Mouse (Mus musculus) CH12F3 (cell line): ENCODE measurements at regions not wholly inside any gene's neighbourhood (a gene's known extent, or its start where the extent isn't known, plus 50 kb on each side); places are given as distances from the start of the nearest gene placed in this dataset.

Experiments
- in situ Hi-C: fragments of 300-500 bp; cut with MboI; formaldehyde crosslinking; loops from 2 replicates; pipeline ENCODE4 v1.14.3; 2020; ENCODE audit warnings: low sequenced_read_pairs

- in situ Hi-C loops = no loop called here
Observed at GRCm38 (mm10) chr11:113016801-113017715, 235.0 kb downstream of the Sox9 start.

DNA sequence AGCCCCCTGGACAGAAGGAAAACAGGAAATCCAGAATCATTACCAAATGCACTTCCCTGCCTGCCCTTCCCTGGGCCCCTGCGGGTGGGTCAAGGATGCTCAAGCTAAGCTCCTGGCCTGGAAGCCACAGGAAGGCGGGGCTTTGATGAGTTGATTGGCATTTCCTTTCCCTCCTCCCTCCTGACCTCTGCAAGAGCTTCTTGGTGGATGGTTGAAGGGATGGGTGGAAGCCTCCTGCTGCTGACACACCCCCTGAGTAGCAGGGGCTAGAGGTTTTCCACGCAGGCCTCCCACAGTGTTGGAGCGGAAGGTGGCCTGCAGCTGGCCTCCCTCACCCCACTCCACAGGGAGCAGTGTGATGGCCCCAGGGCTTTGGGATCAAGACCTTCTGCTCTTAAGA lies 239.5 kb downstream of the Sox9 start:
- in situ Hi-C loops = no loop called here

DNA sequence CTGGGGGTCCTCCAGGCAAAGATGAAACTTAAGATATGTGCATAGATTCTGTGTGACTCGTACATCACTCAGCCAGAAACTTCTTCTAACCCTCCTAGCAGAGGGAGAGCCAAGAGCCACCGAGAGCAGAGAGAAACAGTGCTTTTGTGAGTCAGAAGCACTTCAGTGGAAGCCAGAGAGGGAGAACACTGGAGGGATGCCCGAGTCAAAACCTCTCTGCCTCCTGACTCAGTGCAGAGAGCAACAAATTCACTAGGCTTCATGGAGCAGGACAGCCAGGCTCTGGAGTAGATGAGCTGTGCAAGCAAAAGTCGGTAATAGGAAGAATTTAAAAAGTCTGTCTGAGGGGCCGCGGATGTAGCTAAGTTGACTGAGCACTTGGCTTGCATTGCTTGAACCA lies 245.0 kb downstream of the Sox9 start:
- in situ Hi-C loops = no loop called here

- in situ Hi-C loops = no loop called here
Observed at GRCm38 (mm10) chr11:113028235-113028919, 246.4 kb downstream of the Sox9 start.

GRCm38 (mm10) chr11:113031405-113031804 lies 249.4 kb downstream of the Sox9 start:
- in situ Hi-C loops = no loop called here

- in situ Hi-C loops = no loop called here
Observed at GRCm38 (mm10) chr11:113032487-113033228, 250.6 kb downstream of the Sox9 start.

DNA sequence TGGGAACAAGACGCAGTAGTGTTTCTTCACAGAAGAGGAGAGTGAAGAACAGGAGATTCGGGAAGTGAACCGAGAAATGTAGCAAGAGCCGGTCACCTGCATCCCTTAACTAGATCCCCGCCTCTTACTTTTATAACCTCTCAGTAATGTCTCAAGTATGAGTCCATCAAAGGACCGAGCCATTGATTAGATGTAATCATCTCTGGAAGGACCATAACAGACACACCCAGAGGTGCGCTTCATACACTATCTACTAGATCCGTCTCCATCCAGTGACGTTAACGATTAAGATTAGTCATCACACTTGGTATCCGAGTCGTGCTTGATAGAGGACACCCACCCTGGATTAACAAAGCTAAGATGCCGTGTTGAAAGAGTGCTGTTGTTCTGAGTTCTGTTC lies 252.9 kb downstream of the Sox9 start:
- in situ Hi-C loops = no loop called here

DNA sequence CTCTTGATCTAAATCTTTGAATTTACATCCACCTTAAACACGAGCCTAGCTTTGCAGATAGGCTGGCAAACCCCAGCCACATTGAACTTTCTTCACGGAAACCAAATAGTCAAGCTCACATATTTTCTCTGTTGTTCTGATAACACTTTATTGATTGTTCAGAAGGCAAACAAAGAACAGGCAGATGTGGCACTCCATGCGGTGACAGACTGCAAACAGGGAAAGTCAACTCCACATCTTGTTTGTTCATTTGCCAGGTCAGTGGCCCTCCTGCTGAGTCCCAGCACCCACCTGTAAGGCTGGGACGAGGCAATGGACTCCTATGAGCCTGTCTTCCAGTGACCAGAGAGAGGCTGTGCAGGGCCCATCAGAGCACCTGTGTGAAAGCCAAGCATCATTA lies 255.7 kb downstream of the Sox9 start:
- in situ Hi-C loops = no loop called here

- in situ Hi-C loops = no loop called here
Observed at GRCm38 (mm10) chr11:113042710-113043109, 260.7 kb downstream of the Sox9 start.

- in situ Hi-C loops = no loop called here
Observed at GRCm38 (mm10) chr11:113046200-113047051, 264.4 kb downstream of the Sox9 start.

DNA sequence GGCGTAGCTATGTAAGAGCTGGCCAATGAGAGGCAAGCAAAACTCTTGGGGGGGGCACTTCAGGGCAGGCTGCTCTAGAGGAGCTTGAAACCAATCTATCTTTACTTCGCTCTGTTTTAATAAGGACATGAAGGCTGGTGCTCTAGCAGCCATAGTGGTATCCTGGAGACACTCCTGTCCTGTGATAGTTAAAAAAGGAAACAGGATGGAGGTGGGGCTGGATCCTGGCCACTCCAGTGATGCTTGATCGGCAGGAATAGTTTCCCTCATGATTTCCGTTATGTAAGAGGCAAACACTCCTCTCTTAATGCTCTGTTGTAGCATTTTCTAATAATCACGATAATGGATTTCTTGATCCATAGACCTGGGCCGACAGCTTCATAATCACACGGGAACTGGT lies 266.1 kb downstream of the Sox9 start:
- in situ Hi-C loops = no loop called here

DNA sequence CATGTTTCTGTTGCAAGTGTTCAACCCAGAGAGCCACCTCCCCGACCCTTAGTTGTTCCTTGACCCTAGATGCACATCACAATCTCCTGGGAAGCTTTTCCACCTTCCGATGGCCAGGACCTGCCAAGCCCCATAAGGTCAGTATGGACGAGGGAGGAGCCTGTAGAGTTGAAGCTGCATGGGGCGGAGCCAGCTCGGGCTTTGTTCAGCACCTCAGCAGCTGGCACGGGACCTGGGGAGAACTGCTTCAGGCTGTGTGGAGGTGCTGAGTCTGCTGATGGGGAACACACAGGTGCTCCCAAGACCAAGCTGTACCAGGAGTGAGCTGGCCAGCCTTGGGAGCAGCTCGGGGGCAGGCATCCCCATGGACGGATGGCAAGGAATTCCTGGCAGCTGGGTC lies 267.6 kb downstream of the Sox9 start:
- in situ Hi-C loops = no loop called here

GRCm38 (mm10) chr11:113052536-113052935 lies 270.5 kb downstream of the Sox9 start:
- in situ Hi-C loops = no loop called here

DNA sequence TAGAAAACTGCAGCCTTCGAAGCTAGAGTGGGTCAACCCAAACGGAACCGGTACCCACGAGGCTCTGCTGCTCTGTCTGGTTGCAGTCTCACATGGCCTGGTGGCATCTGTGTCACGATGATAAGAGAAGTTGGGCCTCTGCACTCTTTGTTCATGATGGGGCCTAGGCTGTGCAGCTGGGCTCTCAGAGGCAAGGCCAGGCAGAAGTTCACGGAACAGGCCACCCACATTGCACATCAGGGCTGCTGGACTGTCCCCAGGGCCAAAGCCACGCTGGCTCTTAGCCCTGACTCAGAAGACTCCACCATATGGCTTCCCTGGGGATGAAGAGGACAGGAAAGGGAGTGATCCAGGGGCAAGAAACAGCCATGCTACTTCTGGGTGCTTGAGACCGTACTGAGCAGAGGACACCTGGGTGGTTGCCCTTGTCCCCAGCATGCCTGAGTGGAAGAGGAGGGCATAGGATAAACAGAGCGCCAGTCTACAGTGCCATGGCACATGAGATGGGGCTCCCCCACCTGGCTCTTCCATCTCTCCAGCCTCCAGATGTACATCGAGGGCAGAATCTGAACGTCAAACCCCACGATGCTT lies 274.1 kb downstream of the Sox9 start:
- in situ Hi-C loops = no loop called here

GRCm38 (mm10) chr11:113056824-113057223 lies 274.8 kb downstream of the Sox9 start:
- in situ Hi-C loops = no loop called here

- in situ Hi-C loops = no loop called here
Observed at GRCm38 (mm10) chr11:113070365-113070764, 288.3 kb downstream of the Sox9 start.

GRCm38 (mm10) chr11:113071942-113072341 lies 289.9 kb downstream of the Sox9 start:
- in situ Hi-C loops = no loop called here

DNA sequence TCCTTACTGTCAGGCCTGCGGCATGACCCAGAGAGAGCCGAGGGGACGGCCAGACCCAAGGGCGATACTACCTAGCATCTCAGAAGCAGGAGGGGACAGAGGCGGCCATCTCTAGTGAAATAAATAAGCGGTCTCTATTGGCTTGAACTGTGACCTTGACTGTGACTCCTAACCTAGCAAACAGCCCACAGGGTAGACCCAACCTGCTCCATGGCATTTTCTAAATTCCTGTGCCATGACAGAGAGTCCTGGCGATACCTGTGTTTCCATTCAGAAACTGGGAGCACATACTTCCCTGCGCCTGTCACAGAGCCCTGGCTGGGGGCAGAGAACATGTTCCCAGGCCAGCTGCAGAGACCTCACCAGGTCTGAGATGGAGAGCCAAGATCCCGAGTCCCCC lies 292.3 kb downstream of the Sox9 start:
- in situ Hi-C loops = no loop called here

- in situ Hi-C loops = no loop called here
Observed at GRCm38 (mm10) chr11:113076371-113076770, 294.3 kb downstream of the Sox9 start.

- in situ Hi-C loops = no loop called here
Observed at GRCm38 (mm10) chr11:113080311-113080710, 298.3 kb downstream of the Sox9 start.
